Mouse (Mus musculus) frontal cortex, adult 2 months (tissue): ENCODE measurements around the gene Cbfa2t2. TPM values are rescaled to one million over a fixed set of nuclear protein-coding genes. Genes with fewer than 3 reads are reported as not detected.

Experiments used
- DNase-seq, 2 experiments: peaks; one replicate each; pipeline ENCODE4 v3.0.0; 2022; ENCODE audit warnings: low spot score in 1 of 2; ENCODE audit errors: extremely low spot score in 1 of 2
- polyA plus RNA-seq: library from polyadenylated mRNA; depleted of rRNA; stranded (reverse); fragments of >200 nt; gene quantifications from 2 replicates; pipeline ENCODE4 v1.2.3, GENCODE M21; 2012; rRNA removed

Cbfa2t2 gene
- 26.5 and 31.7 TPM in 2 replicates for polyA plus RNA-seq

- peak in 1 of 2 experiments; percentile 11 for DNase-seq
These were observed at the start of gene Cbfa2t2 for GRCm38 (mm10) chr2:154436458-154437190. TSS of gene Cbfa2t2 (plus strand) at chr2:154436481.

- no peak for DNase-seq
These were observed 45.9 kb upstream of the Cbfa2t2 start for GRCm38 (mm10) chr2:154390180-154390964.

GRCm38 (mm10) chr2:154394602-154395001, 41.7 kb upstream of the Cbfa2t2 start:
- DNase-seq, result no peak

- DNase-seq, result no peak
These were observed 39.8 kb upstream of the Cbfa2t2 start for GRCm38 (mm10) chr2:154396529-154396928.

GRCm38 (mm10) chr2:154398267-154398666, 38.0 kb upstream of the Cbfa2t2 start:
- no peak for DNase-seq

GRCm38 (mm10) chr2:154399325-154399724, 37.0 kb upstream of the Cbfa2t2 start:
- DNase-seq, result no peak

- no peak for DNase-seq
These were observed 34.3 kb upstream of the Cbfa2t2 start for GRCm38 (mm10) chr2:154401976-154402375.

GRCm38 (mm10) chr2:154402811-154403210, 33.5 kb upstream of the Cbfa2t2 start:
- no peak for DNase-seq

- DNase-seq, result no peak
These were observed 30.8 kb upstream of the Cbfa2t2 start for GRCm38 (mm10) chr2:154405447-154405994.

GRCm38 (mm10) chr2:154407063-154407642, 29.1 kb upstream of the Cbfa2t2 start:
- no peak for DNase-seq

GRCm38 (mm10) chr2:154407643-154408445, 28.4 kb upstream of the Cbfa2t2 start, which contains the start of gene Snta1:
TSS of gene Snta1 (minus strand) at chr2:154408099.
- peak; percentile 54 to 71 for DNase-seq

- DNase-seq, result peak in 1 of 2 experiments; percentile 76
These were observed 25.9 kb upstream of the Cbfa2t2 start for GRCm38 (mm10) chr2:154410355-154410754.

- DNase-seq, result peak; percentile 49 to 86
These were observed 24.1 kb upstream of the Cbfa2t2 start for GRCm38 (mm10) chr2:154412018-154412666.

- DNase-seq, result peak in 1 of 2 experiments; percentile 90
These were observed 19.2 kb upstream of the Cbfa2t2 start for GRCm38 (mm10) chr2:154417107-154417506.

GRCm38 (mm10) chr2:154418001-154418400, 18.3 kb upstream of the Cbfa2t2 start:
- no peak for DNase-seq

GRCm38 (mm10) chr2:154419631-154420515, 16.4 kb upstream of the Cbfa2t2 start:
- no peak for DNase-seq

GRCm38 (mm10) chr2:154420942-154421731, 15.1 kb upstream of the Cbfa2t2 start:
- DNase-seq, result no peak

- DNase-seq, result no peak
These were observed 14.1 kb upstream of the Cbfa2t2 start for GRCm38 (mm10) chr2:154422181-154422580.
